Mouse (Mus musculus) CH12.LX (cell line): Measurements from ENCODE around the gene Zfp687. TPM values are rescaled to one million over a fixed set of nuclear protein-coding genes. Genes with fewer than 3 reads are reported as not detected.

ENCODE experiments used
- DNase-seq: peaks from one replicate; pipeline ENCODE4 v3.0.0-alpha.2; 2013; ENCODE audit errors: extremely low read depth
- H3K27ac ChIP-seq: 2 replicates; pipeline ENCODE4 v1.5.1; 2012; ENCODE audit warnings: low read depth, mild to moderate bottlenecking, control low read depth, moderate library complexity; ENCODE audit not compliant: insufficient read depth
- H3K27me3 ChIP-seq: replicated peaks from 2 replicates; pipeline ENCODE3; 2012; ENCODE audit warnings: inconsistent platforms
- H3K36me3 ChIP-seq, 2 experiments: replicated peaks in 1 of 2; 2 replicates each; pipeline versions ENCODE3 to v1.6.1; 2012; ENCODE audit warnings: inconsistent platforms in 1 of 2, low read length in 1 of 2, mild to moderate bottlenecking in 1 of 2, mixed read lengths in 1 of 2, moderate library complexity in 1 of 2; ENCODE audit not compliant: control insufficient read depth in 1 of 2, insufficient read depth in 1 of 2
- H3K4me1 ChIP-seq, 2 experiments: 2 replicates each; pipeline ENCODE4 v1.6.1; 2012; ENCODE audit warnings: inconsistent platforms in 1 of 2, moderate library complexity in 1 of 2; ENCODE audit not compliant: insufficient read depth in 2 of 2, control insufficient read depth in 1 of 2
- H3K4me2 ChIP-seq: 2 replicates; pipeline ENCODE4 v1.6.1; 2012; ENCODE audit warnings: low read depth, mild to moderate bottlenecking, control low read depth; ENCODE audit not compliant: poor library complexity, insufficient read depth, severe bottlenecking
- H3K4me3 ChIP-seq, 3 experiments: fragments of 150-350 bp in 1 of 3; sonication (generic) in 1 of 3; replicated peaks in 1 of 3; 2 replicates each; pipeline versions ENCODE3 to v1.5.1; 2011 to 2012; ENCODE audit warnings: low read depth in 2 of 3, low read length in 2 of 3, mild to moderate bottlenecking in 2 of 3, moderate library complexity in 2 of 3, control low read depth in 1 of 3, improper control_type of control experiment in 1 of 3, inconsistent platforms in 1 of 3, mixed read lengths in 1 of 3; ENCODE audit not compliant: poor library complexity in 1 of 3
- H3K79me2 ChIP-seq: replicated peaks from 2 replicates; pipeline ENCODE4 v1.6.1; 2012; ENCODE audit warnings: mild to moderate bottlenecking, moderate library complexity; ENCODE audit not compliant: control insufficient read depth, poor library complexity, insufficient read depth, severe bottlenecking; ENCODE audit errors: extremely low read depth
- H3K9ac ChIP-seq: 2 replicates; pipeline ENCODE4 v1.6.1; 2012; ENCODE audit warnings: low read depth, mild to moderate bottlenecking, control low read depth, moderate library complexity; ENCODE audit not compliant: insufficient read depth
- H3K9me3 ChIP-seq: replicated peaks from 2 replicates; pipeline ENCODE3; 2012; ENCODE audit warnings: low read length, inconsistent platforms, mixed read lengths
- BHLHE40 ChIP-seq: IDR thresholded peaks from 2 replicates; pipeline ENCODE4 v1.6.1; 2011; ENCODE audit warnings: mild to moderate bottlenecking, low read depth, low read length, improper control_type of control experiment
- CHD1 ChIP-seq: IDR thresholded peaks from 2 replicates; pipeline ENCODE4 v1.6.1; 2012; ENCODE audit warnings: low read depth, low read length, improper control_type of control experiment, inconsistent platforms
- CHD2 ChIP-seq: IDR thresholded peaks from 2 replicates; pipeline ENCODE4 v1.6.1; 2011; ENCODE audit warnings: low read length, improper control_type of control experiment
- CTCF ChIP-seq, 2 experiments: IDR thresholded peaks in 1 of 2; conservative IDR thresholded peaks in 1 of 2; 2 replicates each; pipeline ENCODE4 v1.5.1; 2011 to 2012; ENCODE audit warnings: low read depth in 2 of 2, low read length in 2 of 2, improper control_type of control experiment in 1 of 2, inconsistent platforms in 1 of 2, mild to moderate bottlenecking in 1 of 2, moderate library complexity in 1 of 2
- ELF1 ChIP-seq: IDR thresholded peaks from 2 replicates; pipeline ENCODE4 v1.6.1; 2014; ENCODE audit warnings: low read depth, mild to moderate bottlenecking, inconsistent platforms, low read length, improper control_type of control experiment
- EP300 ChIP-seq: IDR thresholded peaks from 2 replicates; pipeline ENCODE4 v1.6.1; 2011; ENCODE audit warnings: low read length, improper control_type of control experiment
- ETS1 ChIP-seq: conservative IDR thresholded peaks from 2 replicates; pipeline ENCODE4 v1.6.1; 2012; ENCODE audit warnings: low read depth, mild to moderate bottlenecking, inconsistent platforms, low read length, improper control_type of control experiment, moderate library complexity
- GABPA ChIP-seq: IDR thresholded peaks from 2 replicates; pipeline ENCODE4 v1.6.1; 2012; ENCODE audit warnings: low read depth, low read length, improper control_type of control experiment, inconsistent platforms; ENCODE audit not compliant: insufficient replicate concordance
- HCFC1 ChIP-seq: IDR thresholded peaks from 2 replicates; pipeline ENCODE4 v1.6.1; 2012; ENCODE audit warnings: low read depth, mild to moderate bottlenecking, inconsistent platforms, low read length, improper control_type of control experiment
- IRF4 ChIP-seq: IDR thresholded peaks from 2 replicates; pipeline ENCODE4 v1.6.1; 2014; ENCODE audit warnings: low read depth, mild to moderate bottlenecking, inconsistent platforms, low read length, improper control_type of control experiment
- JUN ChIP-seq: IDR thresholded peaks from 2 replicates; pipeline ENCODE4 v1.6.1; 2011; ENCODE audit warnings: low read depth, mild to moderate bottlenecking, low read length, improper control_type of control experiment, moderate library complexity; ENCODE audit not compliant: insufficient read depth
- NRF1 ChIP-seq: IDR thresholded peaks from 2 replicates; pipeline ENCODE4 v1.6.1; 2014; ENCODE audit warnings: low read depth, mild to moderate bottlenecking, inconsistent platforms, low read length, improper control_type of control experiment, moderate library complexity
- POLR2A ChIP-seq: IDR thresholded peaks from 2 replicates; pipeline ENCODE4 v1.6.1; 2011; ENCODE audit warnings: low read depth, mild to moderate bottlenecking, improper control_type of control experiment, low read length
- POLR2AphosphoS2 ChIP-seq: IDR thresholded peaks from 2 replicates; pipeline ENCODE4 v1.6.1; 2011; ENCODE audit warnings: low read depth, low read length, improper control_type of control experiment
- RCOR1 ChIP-seq: conservative IDR thresholded peaks from 2 replicates; pipeline ENCODE4 v1.6.1; 2012; ENCODE audit warnings: low read depth, mild to moderate bottlenecking, inconsistent platforms, low read length, improper control_type of control experiment
- TBP ChIP-seq: conservative IDR thresholded peaks from 2 replicates; pipeline ENCODE4 v1.6.1; 2011; ENCODE audit warnings: low read depth, low read length, improper control_type of control experiment
- UBTF ChIP-seq: IDR thresholded peaks from 2 replicates; pipeline ENCODE4 v1.6.1; 2012; ENCODE audit warnings: low read depth, mild to moderate bottlenecking, inconsistent platforms, low read length, improper control_type of control experiment, moderate library complexity
- USF1 ChIP-seq: IDR thresholded peaks from 2 replicates; pipeline ENCODE4 v1.6.1; 2014; ENCODE audit warnings: low read depth, mild to moderate bottlenecking, inconsistent platforms, low read length, improper control_type of control experiment
- USF2 ChIP-seq: conservative IDR thresholded peaks from 2 replicates; pipeline ENCODE4 v1.6.1; 2011; ENCODE audit warnings: low read depth, low read length, improper control_type of control experiment
- dilution Hi-C: fragments of 300-500 bp; cut with MboI; formaldehyde crosslinking; loops from 2 replicates; pipeline ENCODE4 v1.14.3; 2020; ENCODE audit warnings: low sequenced_read_pairs; ENCODE audit not compliant: extremely low pct_unique_long_range_greater_than_20kb, extremely low pct_ligation_motif_present
- in situ Hi-C: fragments of 300-500 bp; cut with MboI; formaldehyde crosslinking; loops from 3 replicates; pipeline ENCODE4 v1.14.3; 2019; ENCODE audit warnings: low sequenced_read_pairs, low pct_ligation_motif_present, low pct_unique_long_range_greater_than_20kb, mixed read lengths
- polyA plus RNA-seq: library from polyadenylated mRNA; unstranded; fragments of >175 nt; gene quantifications from 2 replicates; pipeline ENCODE4 v1.2.1, GENCODE M21; 2012; ENCODE audit warnings: low read depth; ENCODE audit not compliant: insufficient read length
- total RNA-seq, 2 experiments: library from RNA; depleted of rRNA; stranded (reverse); fragments of 300-350 nt in 1 of 2; fragments of >200 nt in 1 of 2; gene quantifications; 2 replicates each; pipeline ENCODE4 v1.2.3; 2012 to 2014

Zfp687 gene
- total and polyA plus RNA-seq, 3 experiments: 4.2 to 13.5 (median 10.8) TPM

- Histone ChIP-seq H3K4me2 (no peak overlapping the region), H3K27me3 (no peaks in the 10 kb centered on the region), H3K79me2 (no peaks in the 10 kb centered on the region), H3K9ac (no peak overlapping the region), H3K27ac (no peak overlapping the region), H3K4me1 (peaks cover 5 to 61% of the 10 kb centered on the region in 2 experiments), H3K36me3 (peaks cover 39 to 65% of the 10 kb centered on the region in 2 experiments), H3K4me3 (no peak overlapping the region)
- in situ Hi-C loops: loop anchor here (5.0 kb wide), 1 partner anchor 54 kb away; no protein-coding TSS in a partner anchor
- no peak for DNase-seq
- TF ChIP-seq USF1: no peak
- no peak for TF ChIP-seq JUN
- no peak for TF ChIP-seq BHLHE40
- TF ChIP-seq POLR2A: no peak
- TF ChIP-seq ELF1: no peak
- TF ChIP-seq RCOR1: no peak
- no peak for TF ChIP-seq NRF1
- TF ChIP-seq IRF4: no peak
- TF ChIP-seq USF2: no peak
- TF ChIP-seq UBTF: no peak
- no peak for TF ChIP-seq ETS1
- no peak for TF ChIP-seq HCFC1
- TF ChIP-seq CTCF (conservative IDR thresholded peaks at IDR 0.05 in 1 of 2, IDR thresholded peaks at IDR 0.05 in 1 of 2; ENCODE audit: low read depth in 2 of 2, low read length in 2 of 2): no peak
- TF ChIP-seq CHD2: no peak
- TF ChIP-seq POLR2AphosphoS2: no peak
- TF ChIP-seq EP300: no peak
- TF ChIP-seq CHD1: no peak
- no peak for TF ChIP-seq GABPA
- TF ChIP-seq TBP: no peak
- TF ChIP-seq, all 38 proteins: peak for 0
- no peaks in the 10 kb centered on the region for H3K9me3 ChIP-seq
- dilution Hi-C loops: no loop called here
Observed at GRCm38 (mm10) chr3:94958295-94958694, 57.0 kb downstream of the Zfp687 start.

Other genes starting within 250 kb of the Zfp687 start
- 0.17 and 0.25 TPM in 2 replicates for gene Cgn, start 229.0 kb downstream of the Zfp687 start, total RNA-seq (2012; rRNA removed)
- gene Cgn, start 229.0 kb downstream of the Zfp687 start, total RNA-seq (2014; rRNA removed): 0.04 TPM in 1 of 2 replicates, not detected in the other
- gene Cgn, start 229.0 kb downstream of the Zfp687 start, polyA plus RNA-seq: 0.41 and 1.1 TPM in 2 replicates
- 9.5 and 10.1 TPM in 2 replicates for gene Pogz, start 177.9 kb downstream of the Zfp687 start, total RNA-seq (2012; rRNA removed)
- 6.7 and 7.7 TPM in 2 replicates for gene Pogz, start 177.9 kb downstream of the Zfp687 start, total RNA-seq (2014; rRNA removed)
- 23.4 and 23.6 TPM in 2 replicates for gene Pogz, start 177.9 kb downstream of the Zfp687 start, polyA plus RNA-seq
- gene Psmb4, start 128.5 kb downstream of the Zfp687 start, total RNA-seq (2012; rRNA removed): 554 and 695 TPM in 2 replicates
- gene Psmb4, start 128.5 kb downstream of the Zfp687 start, total RNA-seq (2014; rRNA removed): 798 and 801 TPM in 2 replicates
- 435 and 481 TPM in 2 replicates for gene Psmb4, start 128.5 kb downstream of the Zfp687 start, polyA plus RNA-seq
- 0.08 and 0.25 TPM in 2 replicates for gene Selenbp1, start 82.4 kb downstream of the Zfp687 start, total RNA-seq (2012; rRNA removed)
- gene Selenbp1, start 82.4 kb downstream of the Zfp687 start, total RNA-seq (2014; rRNA removed): not detected in 2 replicates
- gene Selenbp1, start 82.4 kb downstream of the Zfp687 start, polyA plus RNA-seq: not detected in 2 replicates
- gene Rfx5, start 61.4 kb downstream of the Zfp687 start, total RNA-seq (2012; rRNA removed): 11.4 and 11.8 TPM in 2 replicates
- 14.0 and 15.4 TPM in 2 replicates for gene Rfx5, start 61.4 kb downstream of the Zfp687 start, total RNA-seq (2014; rRNA removed)
- 19.9 and 22.0 TPM in 2 replicates for gene Rfx5, start 61.4 kb downstream of the Zfp687 start, polyA plus RNA-seq
- 39.2 and 44.7 TPM in 2 replicates for gene Pi4kb, start 40.7 kb downstream of the Zfp687 start, total RNA-seq (2012; rRNA removed)
- gene Pi4kb, start 40.7 kb downstream of the Zfp687 start, total RNA-seq (2014; rRNA removed): 21.2 and 24.0 TPM in 2 replicates
- 30.7 and 31.3 TPM in 2 replicates for gene Pi4kb, start 40.7 kb downstream of the Zfp687 start, polyA plus RNA-seq
- gene Psmd4, start 27.2 kb upstream of the Zfp687 start, total RNA-seq (2012; rRNA removed): 258 and 276 TPM in 2 replicates
- gene Psmd4, start 27.2 kb upstream of the Zfp687 start, total RNA-seq (2014; rRNA removed): 284 and 305 TPM in 2 replicates
- 332 and 360 TPM in 2 replicates for gene Psmd4, start 27.2 kb upstream of the Zfp687 start, polyA plus RNA-seq
- 21.5 and 22.7 TPM in 2 replicates for gene Pip5k1a, start 91.5 kb upstream of the Zfp687 start, total RNA-seq (2012; rRNA removed)
- 34.1 and 38.0 TPM in 2 replicates for gene Pip5k1a, start 91.5 kb upstream of the Zfp687 start, total RNA-seq (2014; rRNA removed)
- 35.8 and 40.3 TPM in 2 replicates for gene Pip5k1a, start 91.5 kb upstream of the Zfp687 start, polyA plus RNA-seq
- gene Vps72, start 95.6 kb upstream of the Zfp687 start, total RNA-seq (2012; rRNA removed): 33.7 and 34.1 TPM in 2 replicates
- gene Vps72, start 95.6 kb upstream of the Zfp687 start, total RNA-seq (2014; rRNA removed): 33.3 and 33.5 TPM in 2 replicates
- gene Vps72, start 95.6 kb upstream of the Zfp687 start, polyA plus RNA-seq: 54.4 and 75.4 TPM in 2 replicates
- gene Tmod4, start 109.0 kb upstream of the Zfp687 start, total RNA-seq (2012; rRNA removed): 0.21 and 0.47 TPM in 2 replicates
- gene Tmod4, start 109.0 kb upstream of the Zfp687 start, total RNA-seq (2014; rRNA removed): not detected in 2 replicates
- gene Tmod4, start 109.0 kb upstream of the Zfp687 start, polyA plus RNA-seq: 0.81 TPM in 1 of 2 replicates, not detected in the other
- 50.5 and 51.0 TPM in 2 replicates for gene Scnm1, start 118.6 kb upstream of the Zfp687 start, total RNA-seq (2012; rRNA removed)
- 53.1 and 64.5 TPM in 2 replicates for gene Scnm1, start 118.6 kb upstream of the Zfp687 start, total RNA-seq (2014; rRNA removed)
- 59.2 and 83.9 TPM in 2 replicates for gene Scnm1, start 118.6 kb upstream of the Zfp687 start, polyA plus RNA-seq
- gene Lysmd1, start 118.6 kb upstream of the Zfp687 start, total RNA-seq (2012; rRNA removed): 12.0 and 13.6 TPM in 2 replicates
- gene Lysmd1, start 118.6 kb upstream of the Zfp687 start, total RNA-seq (2014; rRNA removed): 9.6 and 11.6 TPM in 2 replicates
- gene Lysmd1, start 118.6 kb upstream of the Zfp687 start, polyA plus RNA-seq: 7.8 and 8.1 TPM in 2 replicates
- 19.1 and 28.2 TPM in 2 replicates for gene Tnfaip8l2, start 126.9 kb upstream of the Zfp687 start, total RNA-seq (2012; rRNA removed)
- gene Tnfaip8l2, start 126.9 kb upstream of the Zfp687 start, total RNA-seq (2014; rRNA removed): 24.8 and 26.2 TPM in 2 replicates
- gene Tnfaip8l2, start 126.9 kb upstream of the Zfp687 start, polyA plus RNA-seq: 18.2 and 22.5 TPM in 2 replicates
- gene Sema6c, start 145.0 kb upstream of the Zfp687 start, total RNA-seq (2012; rRNA removed): 0.30 and 0.42 TPM in 2 replicates
- not detected in 2 replicates for gene Sema6c, start 145.0 kb upstream of the Zfp687 start, total RNA-seq (2014; rRNA removed)
- 0.27 and 0.53 TPM in 2 replicates for gene Sema6c, start 145.0 kb upstream of the Zfp687 start, polyA plus RNA-seq
- 14.7 and 18.2 TPM in 2 replicates for gene Gabpb2, start 202.5 kb upstream of the Zfp687 start, total RNA-seq (2012; rRNA removed)
- gene Gabpb2, start 202.5 kb upstream of the Zfp687 start, total RNA-seq (2014; rRNA removed): 15.4 and 16.6 TPM in 2 replicates
- gene Gabpb2, start 202.5 kb upstream of the Zfp687 start, polyA plus RNA-seq: 20.6 and 21.1 TPM in 2 replicates
- 55.3 and 82.3 TPM in 2 replicates for gene Cdc42se1, start 213.3 kb upstream of the Zfp687 start, total RNA-seq (2012; rRNA removed)
- gene Cdc42se1, start 213.3 kb upstream of the Zfp687 start, total RNA-seq (2014; rRNA removed): 66.3 and 71.1 TPM in 2 replicates
- 123 and 128 TPM in 2 replicates for gene Cdc42se1, start 213.3 kb upstream of the Zfp687 start, polyA plus RNA-seq
- gene Mllt11, start 216.7 kb upstream of the Zfp687 start, total RNA-seq (2012; rRNA removed): 10.0 and 11.5 TPM in 2 replicates
- 9.5 and 10.0 TPM in 2 replicates for gene Mllt11, start 216.7 kb upstream of the Zfp687 start, total RNA-seq (2014; rRNA removed)
- gene Mllt11, start 216.7 kb upstream of the Zfp687 start, polyA plus RNA-seq: 23.9 and 24.2 TPM in 2 replicates
- not detected in 2 replicates for gene Gm128, start 226.2 kb upstream of the Zfp687 start, total RNA-seq (2012; rRNA removed)
- not detected in 2 replicates for gene Gm128, start 226.2 kb upstream of the Zfp687 start, total RNA-seq (2014; rRNA removed)
- gene Gm128, start 226.2 kb upstream of the Zfp687 start, polyA plus RNA-seq: not detected in 2 replicates
- gene Bnipl, start 235.7 kb upstream of the Zfp687 start, total RNA-seq (2012; rRNA removed): 0.17 TPM in 1 of 2 replicates, not detected in the other
- gene Bnipl, start 235.7 kb upstream of the Zfp687 start, total RNA-seq (2014; rRNA removed): not detected in 2 replicates
- 0.30 and 0.33 TPM in 2 replicates for gene Bnipl, start 235.7 kb upstream of the Zfp687 start, polyA plus RNA-seq